Mouse (Mus musculus): Measurements from ENCODE around the gene Pdxdc1. TPM values are rescaled to one million over a fixed set of nuclear protein-coding genes. Genes with fewer than 3 reads are reported as not detected.
"Not testable (repeated sequence)": the region's sequence is repeated elsewhere in the genome, so short reads cannot be mapped to it uniquely, and the experiment has no call there.

Pdxdc1 gene
- total RNA-seq (2021), result 10 to 100 TPM; 72.8 to 74.1 TPM
- long read RNA-seq, experiment 1, full-length matches to known transcripts, result 17 of 26 reads
- long read RNA-seq, experiment 1, partial matches to known transcripts, result 2 of 26 reads
- long read RNA-seq, experiment 1, other reads (novel, unspliced or antisense), result 7 of 26 reads
- long read RNA-seq, experiment 2, full-length matches to known transcripts, result 35 of 51 reads
- long read RNA-seq, experiment 2, partial matches to known transcripts, result 5 of 51 reads
- long read RNA-seq, experiment 2, other reads (novel, unspliced or antisense), result 11 of 51 reads

- no peak for TF ChIP-seq CTCF (conservative IDR thresholded peaks at IDR 0.05)
- peak; percentile 97 to 99 for DNase-seq (ENCODE audit: low spot score in 2 of 2)
- Histone ChIP-seq H3K4me3 (peak within 1 kb of the TSS; percentile 98), H3K27ac (peak within 1 kb of the TSS; percentile 96)
Observed at GRCm38 (mm10) chr16:13902888-13903483, at the start of gene Pdxdc1, which contains the start of gene Mpv17l. Gene Pdxdc1, minus strand, starts transcription at chr16:13903131. Gene Mpv17l, plus strand, starts transcription at chr16:13903161.

GRCm38 (mm10) chr16:13951245-13951644, 48.3 kb upstream of the Pdxdc1 start:
- H3K27ac ChIP-seq, result no peak overlapping the region
- no peak for TF ChIP-seq CTCF (conservative IDR thresholded peaks at IDR 0.05)
- H3K4me3 ChIP-seq, result no peak overlapping the region
- DNase-seq (ENCODE audit: low spot score in 2 of 2), result no peak

GRCm38 (mm10) chr16:13946306-13946705, 43.4 kb upstream of the Pdxdc1 start:
- Histone ChIP-seq H3K4me3 (no peak overlapping the region), H3K27ac (no peak overlapping the region)
- no peak for TF ChIP-seq CTCF (conservative IDR thresholded peaks at IDR 0.05)
- no peak for DNase-seq (ENCODE audit: low spot score in 2 of 2)

- no peak for TF ChIP-seq CTCF (conservative IDR thresholded peaks at IDR 0.05)
- no peak overlapping the region for H3K4me3 ChIP-seq
- no peak for DNase-seq (ENCODE audit: low spot score in 2 of 2)
- H3K27ac ChIP-seq, result no peak overlapping the region
Observed at GRCm38 (mm10) chr16:13945153-13945552, 42.2 kb upstream of the Pdxdc1 start.

GRCm38 (mm10) chr16:13944752-13945151, 41.8 kb upstream of the Pdxdc1 start:
- H3K4me3 ChIP-seq, result no peak overlapping the region

GRCm38 (mm10) chr16:13944178-13944577, 41.2 kb upstream of the Pdxdc1 start:
- no peak for TF ChIP-seq CTCF (conservative IDR thresholded peaks at IDR 0.05)
- Histone ChIP-seq H3K4me3 (no peak overlapping the region), H3K27ac (no peak overlapping the region)
- no peak for DNase-seq (ENCODE audit: low spot score in 2 of 2)

More at GRCm38 (mm10) chr16:13944752-13945151, 41.8 kb upstream of the Pdxdc1 start:
- no peak for DNase-seq (ENCODE audit: low spot score in 2 of 2)
- no peak overlapping the region for H3K27ac ChIP-seq
- no peak for TF ChIP-seq CTCF (conservative IDR thresholded peaks at IDR 0.05)

GRCm38 (mm10) chr16:13940847-13941395, 38.0 kb upstream of the Pdxdc1 start:
- DNase-seq (ENCODE audit: low spot score in 2 of 2), result no peak
- TF ChIP-seq CTCF (conservative IDR thresholded peaks at IDR 0.05), result no peak
- H3K27ac ChIP-seq, result peak overlapping the region; percentile 89
- H3K4me3 ChIP-seq, result peak overlapping the region; percentile 98

GRCm38 (mm10) chr16:13940139-13940846, 37.4 kb upstream of the Pdxdc1 start:
- peak overlapping the region; percentile 89 for H3K27ac ChIP-seq
- no peak for TF ChIP-seq CTCF (conservative IDR thresholded peaks at IDR 0.05)
- H3K4me3 ChIP-seq, result peak overlapping the region; percentile 98
- DNase-seq (ENCODE audit: low spot score in 2 of 2), result peak; percentile 82 to 88

- no peak for TF ChIP-seq CTCF (conservative IDR thresholded peaks at IDR 0.05)
- DNase-seq (ENCODE audit: low spot score in 2 of 2), result no peak
- H3K27ac ChIP-seq, result no peak overlapping the region
- no peak overlapping the region for H3K4me3 ChIP-seq
Observed at GRCm38 (mm10) chr16:13927456-13928075, 24.6 kb upstream of the Pdxdc1 start.

GRCm38 (mm10) chr16:13922966-13923365, 20.0 kb upstream of the Pdxdc1 start:
- H3K4me3 ChIP-seq; DNase-seq (ENCODE audit: low spot score in 2 of 2); H3K27ac ChIP-seq: not testable (repeated sequence)

- H3K27ac ChIP-seq; DNase-seq (ENCODE audit: low spot score in 2 of 2); H3K4me3 ChIP-seq: not testable (repeated sequence)
Observed at GRCm38 (mm10) chr16:13922499-13922898, 19.6 kb upstream of the Pdxdc1 start.

GRCm38 (mm10) chr16:13921781-13922180, 18.9 kb upstream of the Pdxdc1 start:
- no peak for TF ChIP-seq CTCF (conservative IDR thresholded peaks at IDR 0.05)
- DNase-seq (ENCODE audit: low spot score in 2 of 2), result no peak

GRCm38 (mm10) chr16:13921063-13921462, 18.1 kb upstream of the Pdxdc1 start:
- DNase-seq (ENCODE audit: low spot score in 2 of 2), result no peak
- Histone ChIP-seq H3K27ac (no peak overlapping the region), H3K4me3 (no peak overlapping the region)
- peak; percentile 64 for TF ChIP-seq CTCF (conservative IDR thresholded peaks at IDR 0.05)

More at GRCm38 (mm10) chr16:13921781-13922180, 18.9 kb upstream of the Pdxdc1 start:
- H3K27ac ChIP-seq, result no peak overlapping the region
- no peak overlapping the region for H3K4me3 ChIP-seq
